Mouse (Mus musculus): ENCODE measurements around the gene Rnf216.

Gene Rnf216

GRCm38 (mm10) chr5:143000654-143001500 is 111.9 kb downstream of the Rnf216 start:
- no peak for DNase-seq (ENCODE audit: low read depth)

GRCm38 (mm10) chr5:143000091-143000490 is 112.7 kb downstream of the Rnf216 start:
- no peak for DNase-seq (ENCODE audit: low read depth)

GRCm38 (mm10) chr5:142998171-142998570 is 114.6 kb downstream of the Rnf216 start:
- DNase-seq (ENCODE audit: low read depth): no peak

- DNase-seq (ENCODE audit: low read depth): no peak
Observed at GRCm38 (mm10) chr5:142997526-142997925, 115.3 kb downstream of the Rnf216 start.

- no peak for DNase-seq (ENCODE audit: low read depth)
Observed at GRCm38 (mm10) chr5:142994746-142995145, 118.0 kb downstream of the Rnf216 start.

- DNase-seq (ENCODE audit: low read depth): no peak
Observed at GRCm38 (mm10) chr5:142989167-142989566, 123.6 kb downstream of the Rnf216 start.

GRCm38 (mm10) chr5:142988520-142988919 is 124.3 kb downstream of the Rnf216 start:
- DNase-seq (ENCODE audit: low read depth): no peak

GRCm38 (mm10) chr5:142984271-142984670 is 128.5 kb downstream of the Rnf216 start:
- no peak for DNase-seq (ENCODE audit: low read depth)

GRCm38 (mm10) chr5:142983174-142983573 is 129.6 kb downstream of the Rnf216 start:
- no peak for DNase-seq (ENCODE audit: low read depth)

GRCm38 (mm10) chr5:142982046-142982801 is 130.6 kb downstream of the Rnf216 start:
- no peak for DNase-seq (ENCODE audit: low read depth)

GRCm38 (mm10) chr5:142976516-142976915 is 136.3 kb downstream of the Rnf216 start:
- no peak for DNase-seq (ENCODE audit: low read depth)

GRCm38 (mm10) chr5:142974598-142975121 is 138.1 kb downstream of the Rnf216 start:
- DNase-seq (ENCODE audit: low read depth): no peak

- DNase-seq (ENCODE audit: low read depth): no peak
Observed at GRCm38 (mm10) chr5:142973971-142974370, 138.8 kb downstream of the Rnf216 start.

- no peak for DNase-seq (ENCODE audit: low read depth)
Observed at GRCm38 (mm10) chr5:142968411-142968810, 144.4 kb downstream of the Rnf216 start.

GRCm38 (mm10) chr5:142964650-142965049 is 148.1 kb downstream of the Rnf216 start:
- DNase-seq (ENCODE audit: low read depth): no peak

GRCm38 (mm10) chr5:142963705-142964494 is 148.9 kb downstream of the Rnf216 start:
- peak; percentile 67 for DNase-seq (ENCODE audit: low read depth)

- DNase-seq (ENCODE audit: low read depth): no peak
Observed at GRCm38 (mm10) chr5:142963003-142963704, 149.6 kb downstream of the Rnf216 start.

- no peak for DNase-seq (ENCODE audit: low read depth)
Observed at GRCm38 (mm10) chr5:142962444-142962961, 150.3 kb downstream of the Rnf216 start.

GRCm38 (mm10) chr5:142961881-142962443 is 150.8 kb downstream of the Rnf216 start:
- no peak for DNase-seq (ENCODE audit: low read depth)

- no peak for DNase-seq (ENCODE audit: low read depth)
Observed at GRCm38 (mm10) chr5:142961398-142961880, 151.4 kb downstream of the Rnf216 start.
